Mouse (Mus musculus): ENCODE results near the gene Slc35f1.
A peak's percentile ranks its signal among the peaks of the same experiment; 100 is the strongest.

The Slc35f1 gene

DNA sequence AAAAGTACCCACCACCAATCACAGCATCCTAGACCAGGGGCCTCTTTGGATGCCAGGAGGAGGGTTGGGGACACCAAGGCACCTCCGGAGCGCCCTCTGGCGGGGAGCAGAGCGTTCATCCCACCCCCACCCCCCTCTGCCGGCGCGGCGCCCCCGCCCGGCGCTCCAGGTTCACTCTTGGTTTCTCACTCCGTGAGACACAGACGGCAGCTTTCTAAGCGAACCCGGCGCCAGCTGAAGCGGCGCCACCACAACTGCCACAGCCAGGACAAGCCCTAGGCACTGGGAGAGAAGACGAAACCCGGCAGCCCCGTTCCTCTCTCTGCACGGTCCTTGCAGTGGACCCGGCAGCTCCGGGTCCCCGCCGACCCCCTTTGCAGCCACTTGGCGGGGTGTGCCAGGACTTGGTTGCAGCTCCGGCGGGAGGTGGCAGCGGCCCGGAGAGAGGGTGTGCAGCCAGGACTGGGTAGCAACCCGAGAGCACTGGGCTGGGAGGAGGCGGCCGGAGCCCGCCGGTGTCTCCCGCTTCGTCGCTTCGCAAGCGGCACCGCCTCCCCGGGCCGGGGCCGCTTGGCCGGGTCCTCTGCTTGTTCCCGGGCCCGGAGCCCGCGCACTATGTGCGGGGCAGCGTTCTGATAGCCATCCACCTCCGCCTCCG is at the start of gene Slc35f1:
TSS of gene Slc35f1 (plus strand) at position 200 of the 658 bp plus-strand sequence.
- DNase-seq, result peak; percentile 47

DNA sequence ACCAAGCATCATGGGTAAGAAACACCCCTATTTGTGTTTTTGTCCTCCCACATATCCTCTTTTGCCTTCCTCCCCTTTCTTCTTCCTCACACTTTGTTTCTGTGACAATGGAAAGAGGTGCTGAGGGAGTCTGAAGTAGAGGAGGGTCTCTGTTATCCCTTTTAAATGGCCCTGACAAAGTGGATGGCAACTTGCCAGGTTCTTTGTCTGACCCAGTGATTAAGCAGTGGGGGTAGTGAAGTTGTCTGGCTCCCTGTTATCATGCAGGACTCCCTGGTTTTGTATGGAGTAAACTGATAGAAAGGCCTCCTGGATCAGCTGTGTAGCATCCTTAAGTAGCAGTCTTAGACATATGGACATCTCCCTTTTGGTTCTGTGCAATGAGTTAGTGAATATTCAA is 19.1 kb upstream of the Slc35f1 start:
- DNase-seq, result no peak

DNA sequence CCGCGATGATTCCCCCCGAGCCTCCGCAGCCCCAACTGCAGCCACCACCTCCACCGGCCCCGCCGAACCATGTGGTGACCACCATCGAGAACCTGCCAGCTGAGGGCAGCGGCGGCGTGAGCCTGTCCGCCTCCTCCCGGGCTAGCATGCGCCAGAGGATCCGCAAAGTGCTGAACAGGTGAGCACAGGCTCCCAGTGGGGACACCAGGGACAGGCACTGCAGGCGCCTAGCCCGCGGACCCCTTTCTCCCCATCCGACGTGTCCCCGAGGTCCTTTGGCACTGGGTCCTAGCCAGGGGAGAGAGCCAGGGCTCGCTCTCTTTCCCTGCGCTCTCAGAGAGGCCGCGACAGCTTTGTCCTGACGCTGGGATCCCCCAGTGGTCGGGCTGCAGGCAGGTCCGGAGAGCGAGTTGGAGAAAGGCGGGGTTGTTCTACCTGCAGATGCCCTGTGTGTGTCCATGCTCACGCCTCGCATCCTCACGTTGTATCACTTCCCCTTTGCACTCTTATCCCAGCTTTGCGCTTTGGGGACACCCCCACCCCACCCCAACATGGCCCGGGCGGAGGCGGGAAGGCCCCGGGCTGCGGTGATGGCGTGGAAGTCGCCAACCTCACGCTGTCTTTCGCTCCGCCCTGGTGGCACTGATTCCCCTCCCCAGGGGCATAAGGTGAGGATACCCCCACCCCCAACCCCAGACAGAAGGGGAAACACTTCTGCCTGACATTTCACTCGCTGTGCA is 829 bp downstream of the Slc35f1 start:
- DNase-seq, result peak; percentile 20

DNA sequence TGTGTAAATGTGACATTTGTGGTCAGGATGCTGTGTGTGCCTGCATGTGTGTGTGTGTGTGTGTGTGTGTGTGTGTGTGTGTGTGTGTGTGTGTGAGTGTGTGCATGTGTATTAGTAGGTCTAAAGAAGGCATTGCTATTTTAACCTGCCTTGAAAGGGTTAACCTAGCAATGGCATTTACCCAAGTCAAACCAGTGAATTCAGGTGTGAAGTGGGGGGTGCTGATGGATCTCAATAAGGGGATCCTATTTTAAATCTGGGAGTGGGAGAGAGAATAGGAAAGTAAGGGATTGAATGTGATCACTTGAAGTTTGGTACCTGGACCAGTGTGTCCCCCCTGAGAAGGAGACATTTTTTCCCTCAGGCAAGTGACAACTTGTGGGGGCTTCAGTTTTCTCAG is 13.4 kb downstream of the Slc35f1 start:
- no peak for DNase-seq

DNA sequence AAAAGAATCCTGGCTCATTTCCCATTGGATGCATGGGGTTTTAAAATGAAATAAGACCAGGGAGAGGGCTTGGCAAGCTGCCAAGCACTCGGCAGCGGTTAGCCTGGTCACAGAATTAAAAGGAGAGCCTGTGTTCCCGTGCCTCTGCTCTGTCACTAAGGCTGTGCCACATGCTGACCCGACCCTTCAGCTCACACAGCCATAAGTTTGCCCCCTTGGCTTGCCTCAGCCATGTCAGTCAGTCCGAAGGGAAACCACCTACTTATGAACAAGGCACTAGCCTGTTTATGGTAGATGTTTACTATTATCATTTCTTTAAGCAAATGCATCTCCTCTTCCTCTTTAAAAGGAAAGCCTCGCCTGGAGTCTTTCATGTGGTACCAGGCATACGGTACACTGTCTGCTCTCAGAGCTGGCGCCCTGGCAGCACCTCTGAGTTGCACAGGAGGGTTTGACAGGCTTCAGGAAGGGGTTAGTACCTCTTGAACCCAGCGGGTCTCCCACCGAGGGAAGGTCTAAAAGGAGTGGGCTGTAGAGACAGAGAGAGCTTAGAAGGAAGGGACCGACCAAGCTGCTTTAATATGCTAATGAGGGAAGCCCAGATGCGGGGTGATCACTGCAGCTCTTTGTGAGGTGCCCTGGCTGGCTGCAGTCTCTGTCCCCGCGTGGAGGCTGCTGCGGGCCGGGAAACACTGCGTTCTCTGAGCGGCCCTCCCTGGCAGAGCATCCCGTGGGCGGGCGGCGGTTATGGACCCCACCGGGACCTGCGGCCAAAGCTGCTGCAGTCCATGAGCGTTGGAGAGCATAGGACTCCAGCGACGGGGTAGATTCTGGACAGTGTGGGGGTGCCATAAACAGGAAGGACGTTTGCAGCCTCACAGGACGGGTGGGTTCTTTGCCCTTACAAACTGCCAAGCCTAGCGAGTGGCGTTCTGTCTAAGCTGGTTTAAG is 14.0 kb downstream of the Slc35f1 start:
- DNase-seq, result peak; percentile 2

DNA sequence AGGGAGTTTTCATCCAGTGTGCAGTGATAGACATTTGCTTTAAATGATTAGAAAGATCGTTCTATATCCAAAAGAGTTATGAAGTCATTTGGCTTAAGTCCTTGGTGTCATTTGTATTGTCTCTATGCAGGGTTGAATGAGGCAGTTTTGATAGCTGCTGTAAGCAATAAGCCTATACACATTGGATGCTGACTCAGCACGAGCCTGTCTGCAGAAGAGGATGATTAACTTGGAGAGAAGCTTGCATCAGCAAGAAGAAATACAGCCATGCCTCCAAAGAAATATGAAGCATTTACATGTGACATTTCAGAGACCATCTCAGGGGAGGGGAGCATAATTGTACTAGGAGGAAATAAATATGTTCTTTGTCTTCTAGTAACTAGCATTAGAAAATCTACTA is 19.1 kb downstream of the Slc35f1 start:
- DNase-seq, result no peak

DNA sequence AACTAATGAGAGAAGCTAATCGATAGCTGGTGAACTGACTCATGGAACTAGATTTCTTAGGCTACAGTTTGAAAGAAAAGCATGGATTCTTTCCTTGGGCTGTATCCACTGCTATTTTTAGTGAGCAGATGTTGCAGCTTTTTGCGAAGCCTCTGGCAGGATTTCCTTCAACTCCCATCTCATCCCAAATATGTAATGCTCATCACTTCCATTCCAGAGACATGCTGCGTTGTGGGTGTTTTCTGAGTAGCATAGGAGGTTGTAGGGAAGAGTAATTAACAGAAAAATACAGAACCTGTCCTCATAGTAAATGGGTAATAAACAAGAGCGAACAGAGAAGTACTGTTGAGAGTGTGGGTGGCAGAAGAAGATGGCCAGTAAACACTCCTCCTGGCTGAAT is 21.8 kb downstream of the Slc35f1 start:
- DNase-seq, result no peak

DNA sequence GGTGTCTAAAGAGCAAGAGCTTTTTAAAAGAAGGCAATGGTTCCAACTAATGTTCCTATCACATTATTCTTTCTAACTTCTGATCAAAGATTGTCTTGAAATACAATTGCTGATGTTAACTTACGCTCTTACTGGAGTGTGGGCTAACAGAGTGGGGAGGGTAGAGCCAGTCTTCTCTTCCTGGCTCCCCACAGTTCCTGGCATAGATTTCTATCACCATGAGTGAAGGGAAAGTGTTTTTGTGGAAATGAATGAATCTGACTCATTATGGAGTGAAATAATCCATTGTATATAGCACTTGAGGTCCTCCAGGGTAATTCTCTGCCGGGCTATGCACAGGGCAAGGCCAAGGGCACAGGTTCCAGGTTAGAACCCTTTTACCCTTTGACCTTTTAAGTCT is 24.2 kb downstream of the Slc35f1 start:
- DNase-seq, result no peak

DNA sequence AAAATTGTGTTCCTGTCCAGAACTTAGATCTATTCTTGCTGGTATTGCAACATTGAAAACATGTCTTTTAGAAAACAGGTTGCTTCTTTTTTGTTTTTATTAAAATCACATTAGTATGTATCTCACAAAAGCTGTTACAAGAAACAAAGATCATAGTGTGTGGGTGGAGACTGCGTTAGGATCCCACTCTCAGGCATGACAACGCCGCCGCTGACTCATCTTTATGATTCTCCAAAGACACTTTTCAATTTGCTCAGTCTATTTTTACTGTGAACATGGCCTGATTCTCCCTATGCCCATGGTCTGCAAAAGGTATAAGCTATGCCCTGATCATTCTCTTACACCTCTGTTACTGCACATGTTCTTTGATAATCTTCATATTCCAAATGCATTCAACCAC is 24.8 kb downstream of the Slc35f1 start:
- no peak for DNase-seq

DNA sequence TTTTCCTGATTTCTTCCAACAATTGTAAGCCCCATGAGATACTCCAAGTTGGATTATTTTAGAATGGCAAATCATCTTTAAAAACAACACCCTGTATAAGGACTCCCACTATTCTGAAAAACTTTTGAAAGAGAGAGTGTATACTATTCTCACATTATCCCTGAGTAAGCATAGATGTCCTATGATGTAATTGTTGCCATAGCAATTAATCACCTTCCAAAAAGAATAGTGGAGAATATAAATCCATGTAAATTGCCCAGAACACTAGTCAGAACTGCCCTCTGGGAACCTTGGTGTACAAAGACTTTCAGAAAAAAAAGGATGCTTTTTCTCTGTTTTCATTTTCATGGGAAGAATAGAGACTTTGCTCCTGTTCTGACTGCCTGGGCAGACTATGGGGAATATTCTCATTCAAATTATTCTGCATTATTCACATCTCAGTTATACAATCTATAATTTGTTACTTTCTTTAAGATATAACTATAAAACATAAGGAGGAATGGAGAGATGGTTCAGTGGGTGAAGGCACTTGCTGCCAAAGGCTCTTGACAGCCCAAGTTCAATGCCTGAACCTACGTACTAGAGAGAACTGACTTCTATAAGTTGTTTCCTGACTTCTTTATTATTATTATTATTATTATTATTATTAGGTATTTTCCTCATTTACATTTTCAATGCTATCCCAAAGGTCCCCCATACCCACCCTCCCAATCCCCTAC is 28.0 kb downstream of the Slc35f1 start:
- no peak for DNase-seq

DNA sequence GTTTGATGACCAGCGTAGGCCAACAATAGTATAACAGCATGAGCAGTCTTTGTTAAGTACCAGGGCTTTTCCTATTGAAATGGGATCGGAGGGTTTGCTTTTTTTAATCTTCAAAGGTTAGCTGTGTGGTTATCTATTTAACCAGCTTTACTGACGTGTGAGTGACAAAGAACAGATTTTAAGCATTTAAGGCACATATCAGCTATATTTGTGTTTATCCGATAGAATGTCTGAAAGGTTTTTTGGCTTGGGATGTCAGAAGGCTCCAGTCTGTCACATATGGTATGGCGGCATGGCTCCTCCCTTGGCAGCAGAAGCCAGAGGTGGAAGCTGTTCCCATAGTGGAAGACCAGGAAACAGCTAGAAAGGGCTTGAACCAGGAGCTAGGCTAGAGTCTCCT is 36.3 kb downstream of the Slc35f1 start:
- DNase-seq, result no peak

DNA sequence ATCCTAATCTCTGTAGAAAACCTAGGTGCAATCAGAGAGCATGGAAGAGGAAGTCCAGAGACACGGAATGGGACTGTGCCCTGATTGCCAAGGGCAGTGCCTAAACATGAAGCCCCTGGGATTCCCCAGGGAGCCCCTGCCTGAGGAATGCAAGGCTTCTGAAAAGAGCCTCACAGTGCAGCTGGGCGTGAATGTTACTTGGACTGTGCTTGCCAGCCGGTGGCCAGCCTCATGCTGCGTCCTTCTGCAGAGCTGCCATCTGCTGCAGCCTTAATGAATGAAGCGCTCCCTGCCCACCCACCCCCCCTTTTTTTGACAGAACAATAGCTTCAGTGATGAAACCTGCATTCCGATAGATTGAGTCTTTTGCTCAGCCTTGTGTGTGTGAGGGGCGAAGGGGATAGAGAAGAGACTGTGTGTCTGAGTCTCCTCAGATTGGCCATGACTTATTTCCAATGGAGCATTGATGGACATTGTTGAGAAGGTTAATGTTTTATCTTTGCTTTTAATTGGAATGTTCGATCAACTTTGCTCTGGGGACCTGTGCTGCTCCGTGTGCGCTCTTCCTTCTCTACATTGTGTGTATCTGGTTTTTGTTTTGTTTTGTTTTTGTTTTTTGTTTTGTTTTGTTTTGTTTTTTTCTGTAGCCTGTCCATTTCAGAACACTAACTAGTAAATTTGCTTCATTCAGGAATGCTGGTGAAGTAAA is 52.5 kb downstream of the Slc35f1 start:
- peak; percentile 15 for DNase-seq

DNA sequence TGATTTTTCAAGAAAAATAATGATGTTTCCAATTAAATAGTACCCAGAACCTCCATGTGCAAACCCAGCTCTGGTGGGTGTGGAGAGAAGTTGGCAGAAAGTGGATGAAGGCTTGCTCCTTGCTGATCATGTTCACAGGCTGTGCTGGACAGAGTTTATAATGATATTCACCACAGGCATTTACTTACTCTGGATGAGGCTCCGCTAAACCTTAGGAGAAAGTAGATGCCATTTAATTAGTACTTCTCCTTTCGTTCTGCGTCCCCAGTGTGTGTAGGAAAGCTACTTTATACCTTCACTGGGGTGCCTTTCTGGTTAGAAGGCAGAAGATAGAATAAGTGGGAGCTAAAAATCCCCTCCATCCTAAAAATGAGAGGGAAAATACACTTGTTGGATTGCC is 53.5 kb downstream of the Slc35f1 start:
- no peak for DNase-seq

DNA sequence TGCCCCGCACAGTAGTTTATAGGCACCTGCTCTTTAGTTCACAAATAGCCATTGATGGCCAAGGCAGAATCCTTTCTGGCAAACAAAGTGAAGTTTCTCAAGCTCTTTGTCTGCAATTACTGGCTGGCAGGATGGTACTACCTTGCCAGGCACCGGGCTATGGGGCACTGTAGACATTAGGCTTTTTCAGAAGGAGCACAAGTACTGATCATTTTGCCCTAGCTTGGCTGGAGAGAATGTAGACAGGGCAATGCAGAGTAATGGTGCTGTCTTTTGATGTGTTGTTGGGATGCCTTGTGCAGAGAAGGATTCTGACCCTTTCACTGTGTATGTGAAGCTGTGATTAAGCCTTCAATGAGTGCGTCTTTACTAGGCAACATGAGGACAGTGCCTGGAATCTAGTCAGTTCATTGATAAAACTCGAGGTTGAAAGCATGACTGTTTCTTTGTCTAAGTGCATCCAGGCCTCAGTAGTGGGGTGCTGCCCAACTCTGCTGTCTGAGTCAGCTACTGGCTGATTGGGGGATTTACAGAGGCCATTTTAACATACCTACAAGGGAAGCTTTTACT is 57.8 kb downstream of the Slc35f1 start:
- no peak for DNase-seq

DNA sequence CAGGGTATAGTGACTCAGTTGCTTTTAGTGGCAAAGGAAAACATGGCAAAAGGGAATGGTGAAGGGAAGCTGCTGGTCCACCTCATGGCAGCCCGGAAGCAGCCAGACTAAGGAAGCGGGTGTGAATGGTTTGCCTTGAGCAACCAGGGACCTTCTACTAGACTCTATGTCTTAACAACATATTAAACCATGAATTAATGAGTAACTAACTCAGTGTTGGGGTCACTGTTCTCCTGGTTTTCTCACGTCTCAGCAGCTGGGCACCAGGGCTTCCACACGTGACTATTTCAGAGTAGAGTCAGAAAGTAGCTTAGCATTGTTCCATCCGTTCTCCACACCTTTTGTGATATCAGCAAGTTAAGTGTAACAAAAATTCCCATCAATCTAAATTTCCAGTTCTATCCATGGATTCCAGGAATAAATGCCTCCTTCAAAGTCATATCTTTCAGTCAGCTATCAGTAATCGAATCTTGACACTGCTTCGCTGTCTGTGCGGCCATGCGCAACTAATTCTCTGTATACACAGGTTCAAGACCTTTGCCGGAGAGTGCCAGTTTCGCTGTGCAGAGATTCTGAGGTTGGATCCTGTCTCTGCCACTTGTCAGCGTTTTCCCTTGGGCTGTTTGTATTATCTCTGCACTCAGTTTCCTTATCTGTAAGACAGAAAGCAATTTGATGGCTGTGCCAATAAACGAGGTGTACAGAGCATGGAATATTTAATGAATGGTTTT is 65.8 kb downstream of the Slc35f1 start:
- peak; percentile 75 for DNase-seq

DNA sequence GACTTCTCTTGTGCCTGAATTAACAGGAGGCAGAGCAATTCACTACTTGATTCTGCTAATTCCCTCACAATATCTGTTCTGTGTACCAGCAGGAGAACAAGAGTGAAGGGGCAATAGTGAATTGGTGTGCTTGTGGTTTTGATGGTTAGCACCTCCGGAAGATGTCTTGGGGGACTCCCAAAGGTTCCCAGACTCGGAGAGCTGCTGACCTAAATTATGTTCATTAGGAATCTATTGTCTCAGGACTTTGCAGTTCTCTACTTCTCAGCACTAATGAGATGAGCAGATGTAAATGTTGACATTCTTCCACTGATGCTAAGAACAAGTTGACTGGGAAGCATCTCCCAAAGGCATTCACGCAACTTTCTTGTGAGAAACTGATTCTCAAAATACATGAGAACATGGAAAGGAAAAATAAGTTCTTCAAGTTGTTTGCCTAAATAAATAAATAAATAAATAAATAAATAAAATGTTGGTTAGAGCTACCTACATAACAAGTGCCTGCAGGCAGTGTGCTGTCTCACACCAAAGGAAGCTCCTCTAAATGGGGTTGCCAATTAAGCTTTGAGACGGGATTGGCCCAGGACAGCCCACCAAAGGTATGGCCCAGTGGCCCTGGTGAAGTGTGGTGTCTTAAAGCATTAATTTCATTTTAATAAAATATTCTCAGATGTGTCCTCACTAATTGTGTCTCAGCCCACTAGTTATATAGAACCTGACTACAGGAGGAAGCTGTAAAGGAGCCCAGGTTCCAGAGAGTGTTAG is 67.3 kb downstream of the Slc35f1 start:
- DNase-seq, result no peak

DNA sequence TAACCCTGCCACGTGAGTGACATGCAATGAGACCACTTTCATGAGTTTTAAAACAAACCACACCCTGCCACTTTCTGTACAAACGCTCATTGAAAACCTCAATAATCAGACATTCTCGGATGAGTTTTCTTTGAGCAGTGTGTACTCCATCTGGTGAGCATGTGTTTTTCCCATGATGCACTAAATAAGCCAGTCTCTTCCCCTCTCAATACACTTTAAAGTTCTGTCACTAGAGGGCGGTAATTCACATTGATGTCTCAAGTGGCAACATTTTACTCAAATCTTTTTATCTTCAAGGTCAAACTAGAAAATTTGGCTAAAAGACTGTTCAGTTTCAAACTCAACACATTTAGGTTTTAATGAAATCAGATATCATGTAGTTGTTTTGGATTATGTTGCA is 68.3 kb downstream of the Slc35f1 start:
- DNase-seq, result peak; percentile 59

DNA sequence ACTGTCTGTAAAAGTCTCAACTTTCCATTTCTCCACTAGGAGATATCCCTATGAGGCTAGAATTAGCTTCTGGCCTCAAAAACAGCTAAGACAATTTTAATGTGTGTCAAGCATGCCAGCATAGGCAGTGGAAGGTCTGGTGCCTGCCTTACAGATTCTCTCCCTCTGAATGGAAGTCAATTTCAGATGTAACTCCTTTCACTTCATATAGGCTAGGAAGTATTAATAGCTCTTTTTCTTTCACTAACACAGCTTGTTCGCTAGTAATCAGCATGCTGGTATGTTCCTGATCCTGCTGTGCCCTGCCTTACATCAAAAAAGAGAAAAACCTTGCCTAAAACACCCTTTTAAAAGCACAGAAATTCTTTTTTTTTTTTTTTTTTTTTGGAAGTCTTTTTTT is 70.2 kb downstream of the Slc35f1 start:
- no peak for DNase-seq

DNA sequence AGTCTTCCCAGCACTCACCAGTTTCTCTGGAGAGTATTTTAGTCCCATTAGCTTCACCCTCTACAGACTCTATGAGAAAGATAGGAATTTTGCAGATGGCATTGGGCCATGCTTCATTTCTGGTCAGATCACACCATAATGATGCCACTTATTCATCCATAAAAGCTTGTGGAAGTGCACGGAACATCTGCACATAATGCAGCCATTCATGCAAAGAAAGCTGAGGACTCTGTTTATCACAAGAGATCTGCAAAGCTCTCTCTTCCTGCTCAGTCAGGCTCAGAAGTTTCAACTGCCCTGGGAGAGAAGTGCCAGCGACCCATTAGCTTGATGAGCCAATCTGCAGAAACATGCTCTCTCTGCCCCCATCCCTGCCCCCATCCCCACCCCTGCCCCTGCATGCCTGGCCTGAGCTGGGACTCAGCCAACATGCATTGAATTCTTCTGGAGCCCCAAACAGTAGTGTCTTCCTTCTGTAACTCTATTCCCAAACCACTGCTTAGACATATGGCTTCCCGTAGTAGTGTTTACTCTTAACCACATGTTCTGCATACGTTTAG is 89.7 kb downstream of the Slc35f1 start:
- DNase-seq, result no peak

DNA sequence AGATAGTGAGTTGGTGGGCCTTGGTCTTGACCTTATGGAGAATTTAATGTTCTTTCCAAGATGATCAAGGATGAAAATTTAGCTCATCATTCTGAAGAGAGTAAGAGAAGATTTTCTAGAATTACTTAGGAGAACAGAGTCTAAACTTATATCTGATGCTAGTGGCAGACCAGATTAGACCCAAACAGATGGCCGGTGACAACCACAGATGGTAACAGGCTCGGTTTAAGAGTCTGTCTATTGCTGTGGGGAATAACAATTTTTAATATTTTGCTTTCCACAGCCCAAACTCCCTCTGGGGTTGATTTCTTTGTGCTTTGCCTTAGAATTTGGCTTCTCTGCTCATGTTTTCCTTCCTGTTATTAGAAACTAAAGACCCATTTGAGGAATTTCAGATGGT is 96.7 kb downstream of the Slc35f1 start:
- DNase-seq, result no peak
